Mouse (Mus musculus) hindbrain, embryonic 16.5 days (tissue): Measurements from ENCODE around the gene Ece1. TPM values are rescaled to one million over a fixed set of nuclear protein-coding genes. Genes with fewer than 3 reads are reported as not detected.

Experiments used
- ATAC-seq: fragments of 200-750 bp; cut with Nextera tagmentation; 2 replicates; pipeline ENCODE4 v1.8.0; 2017; ENCODE audit warnings: moderate TSS enrichment, moderate library complexity
- H3K27ac ChIP-seq: fragments of 300-500 bp; sonication (generic); 2 replicates; pipeline ENCODE4 v1.5.1; 2014; ENCODE audit warnings: low read depth, mild to moderate bottlenecking, control low read depth, low read length, moderate library complexity
- H3K27me3 ChIP-seq: fragments of 300-500 bp; sonication (generic); replicated peaks from 2 replicates; pipeline ENCODE4 v1.6.1; 2014; ENCODE audit warnings: low read length; ENCODE audit not compliant: control insufficient read depth, insufficient read depth
- H3K36me3 ChIP-seq: fragments of 300-500 bp; sonication (generic); 2 replicates; pipeline ENCODE4 v1.6.1; 2014; ENCODE audit warnings: mild to moderate bottlenecking, low read length, moderate library complexity, mixed read lengths; ENCODE audit not compliant: control insufficient read depth, insufficient read depth
- H3K4me1 ChIP-seq: fragments of 300-500 bp; sonication (generic); 2 replicates; pipeline ENCODE4 v1.6.1; 2014; ENCODE audit warnings: low read depth, low read length; ENCODE audit not compliant: control insufficient read depth, insufficient read depth
- H3K4me2 ChIP-seq: fragments of 300-500 bp; sonication (generic); 2 replicates; pipeline ENCODE4 v1.6.1; 2014; ENCODE audit warnings: mild to moderate bottlenecking, low read length, control low read depth, moderate library complexity
- H3K4me3 ChIP-seq: fragments of 300-500 bp; sonication (generic); 2 replicates; pipeline ENCODE4 v1.5.1; 2014; ENCODE audit warnings: mild to moderate bottlenecking, low read length, control low read depth, moderate library complexity
- H3K9ac ChIP-seq: fragments of 300-500 bp; sonication (generic); 2 replicates; pipeline ENCODE4 v1.6.1; 2014; ENCODE audit warnings: low read depth, mild to moderate bottlenecking, control low read depth, low read length, moderate library complexity
- H3K9me3 ChIP-seq: fragments of 300-500 bp; sonication (generic); 2 replicates; pipeline ENCODE4 v1.6.1; 2014; ENCODE audit warnings: mild to moderate bottlenecking, low read length, moderate library complexity; ENCODE audit not compliant: control insufficient read depth
- WGBS: fragments of 180-500 bp; shearing (Covaris S2); extraction: QIAGEN DNeasy Blood & Tissue Kit; methylation state at CpG from one replicate; pipeline ENCODE4 v1.1.7; 2014; 5-methylcytosine and 5-hydroxymethylcytosine counted together
- polyA plus RNA-seq: library from polyadenylated mRNA; unstranded; fragments of >200 nt; fragmentation: Nextera tagmentation; extraction: Ambion mirVana; gene quantifications from 2 replicates; pipeline ENCODE4 v1.2.1, GENCODE M21; 2015

Ece1 gene
- polyA plus RNA-seq, 1 experiment from 2014 or later, result 18.5 TPM

DNA sequence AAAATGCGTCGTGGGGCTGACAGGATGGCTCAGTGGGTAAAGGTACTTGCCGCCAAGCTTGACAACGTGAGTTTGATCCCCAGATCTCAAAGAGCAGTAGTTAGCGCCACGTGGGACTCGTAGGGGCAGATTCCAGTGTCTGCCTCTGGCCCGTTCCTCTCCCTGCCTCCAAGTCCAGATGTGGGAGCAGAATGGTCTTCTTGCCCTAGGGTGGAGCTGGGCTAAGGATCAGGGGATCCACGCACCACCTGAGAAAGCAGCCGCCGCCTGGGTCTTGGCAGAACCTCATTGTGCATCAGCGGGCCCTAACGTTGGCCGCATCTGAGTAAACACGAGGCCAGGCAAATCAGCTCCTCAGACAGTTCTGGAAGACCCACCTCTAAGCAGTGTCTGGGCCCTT, 61.0 kb downstream of the Ece1 start:
- H3K4me2 ChIP-seq, result no peak overlapping the region
- 87% methylated on average over 15 of the region's 15 CpGs for WGBS
- ATAC-seq, result no peak
- no peak overlapping the region for H3K27ac ChIP-seq
- H3K27me3 ChIP-seq, result no peaks in the 10 kb centered on the region
- no peak overlapping the region for H3K4me3 ChIP-seq
- peaks cover 20% of the 10 kb centered on the region for H3K4me1 ChIP-seq
- H3K36me3 ChIP-seq, result peaks cover 2% of the 10 kb centered on the region; the same call in 1 of the 2 replicates
- H3K9ac ChIP-seq, result no peak overlapping the region
- no peaks in the 10 kb centered on the region for H3K9me3 ChIP-seq

DNA sequence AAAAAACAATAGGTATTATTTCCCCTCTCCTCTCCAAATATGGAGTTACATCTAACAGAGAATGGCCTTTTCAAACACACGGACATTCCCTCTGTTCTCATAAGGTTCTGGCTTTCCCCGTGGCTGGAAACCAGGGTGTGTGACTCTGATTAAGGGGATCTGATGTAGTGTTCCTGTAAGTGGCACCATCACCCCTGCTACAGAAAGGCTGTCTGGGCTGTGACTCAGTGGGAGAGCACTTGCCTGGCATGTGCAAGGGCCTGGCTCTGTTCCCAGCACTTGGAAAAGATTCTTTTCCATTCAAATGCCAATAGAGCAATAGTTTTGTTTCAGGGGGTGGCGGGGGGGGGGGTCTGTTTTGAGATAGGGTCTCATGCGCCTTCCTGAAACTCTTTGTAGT, 63.1 kb downstream of the Ece1 start:
- no peak overlapping the region for H3K4me3 ChIP-seq
- ATAC-seq, result no peak
- no peak overlapping the region for H3K4me2 ChIP-seq
- no peak overlapping the region for H3K9ac ChIP-seq
- H3K9me3 ChIP-seq, result no peaks in the 10 kb centered on the region
- no peaks in the 10 kb centered on the region for H3K27me3 ChIP-seq
- H3K36me3 ChIP-seq, result peaks cover 2% of the 10 kb centered on the region; the same call in 1 of the 2 replicates
- 42% methylated on average over 4 of the region's 4 CpGs for WGBS
- peaks cover 9% of the 10 kb centered on the region for H3K4me1 ChIP-seq
- no peak overlapping the region for H3K27ac ChIP-seq

DNA sequence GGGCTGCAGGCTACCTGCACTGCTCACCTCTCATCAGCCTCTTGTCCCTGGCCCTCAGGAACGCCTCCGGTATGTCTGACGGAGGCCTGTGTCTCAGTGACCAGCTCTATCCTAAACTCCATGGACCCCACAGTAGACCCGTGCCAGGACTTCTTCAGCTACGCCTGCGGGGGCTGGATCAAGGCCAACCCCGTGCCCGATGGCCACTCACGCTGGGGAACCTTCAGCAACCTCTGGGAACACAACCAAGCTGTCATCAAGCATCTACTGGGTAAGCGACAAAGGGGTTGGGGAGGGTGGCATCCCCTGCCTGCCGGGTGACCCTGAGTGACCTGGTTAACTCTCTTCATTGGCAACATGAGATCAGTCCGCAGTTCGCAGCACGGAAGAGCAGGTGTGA, 64.1 kb downstream of the Ece1 start:
- no peak overlapping the region for H3K4me2 ChIP-seq
- no peaks in the 10 kb centered on the region for H3K9me3 ChIP-seq
- H3K4me3 ChIP-seq, result no peak overlapping the region
- H3K27ac ChIP-seq, result no peak overlapping the region
- ATAC-seq, result no peak
- H3K36me3 ChIP-seq, result peaks cover 2% of the 10 kb centered on the region; the same call in 1 of the 2 replicates
- H3K9ac ChIP-seq, result no peak overlapping the region
- H3K4me1 ChIP-seq, result peaks cover 14% of the 10 kb centered on the region
- 67% methylated on average over 14 of the region's 14 CpGs for WGBS
- no peaks in the 10 kb centered on the region for H3K27me3 ChIP-seq

DNA sequence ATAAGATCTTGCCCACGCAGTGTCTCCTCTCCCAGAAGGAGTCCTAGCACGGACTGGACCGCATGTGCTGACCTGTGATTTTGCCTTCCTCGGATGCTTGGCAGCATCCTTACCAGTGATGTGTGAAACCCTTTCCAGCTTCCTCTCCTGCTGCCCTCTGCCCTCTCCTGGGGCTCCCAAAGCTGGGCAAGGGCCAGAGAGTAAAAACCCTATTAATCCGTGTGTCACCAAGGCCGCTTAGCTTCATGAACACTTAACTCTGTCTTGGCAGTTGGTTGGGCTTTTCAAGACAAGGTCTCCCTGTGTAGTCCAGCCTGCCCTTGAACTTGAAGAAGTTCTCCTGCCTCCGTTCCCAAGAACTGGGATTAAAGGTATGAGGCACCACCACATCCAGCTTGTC, 65.1 kb downstream of the Ece1 start:
- Histone ChIP-seq H3K4me1 (peaks cover 19% of the 10 kb centered on the region), H3K27me3 (no peaks in the 10 kb centered on the region), H3K36me3 (peaks cover 2% of the 10 kb centered on the region; the same call in 1 of the 2 replicates), H3K4me2 (no peak overlapping the region), H3K9ac (no peak overlapping the region), H3K27ac (no peak overlapping the region), H3K4me3 (no peak overlapping the region), H3K9me3 (no peaks in the 10 kb centered on the region)
- ATAC-seq, result no peak
- 77% methylated on average over 7 of the region's 7 CpGs for WGBS

DNA sequence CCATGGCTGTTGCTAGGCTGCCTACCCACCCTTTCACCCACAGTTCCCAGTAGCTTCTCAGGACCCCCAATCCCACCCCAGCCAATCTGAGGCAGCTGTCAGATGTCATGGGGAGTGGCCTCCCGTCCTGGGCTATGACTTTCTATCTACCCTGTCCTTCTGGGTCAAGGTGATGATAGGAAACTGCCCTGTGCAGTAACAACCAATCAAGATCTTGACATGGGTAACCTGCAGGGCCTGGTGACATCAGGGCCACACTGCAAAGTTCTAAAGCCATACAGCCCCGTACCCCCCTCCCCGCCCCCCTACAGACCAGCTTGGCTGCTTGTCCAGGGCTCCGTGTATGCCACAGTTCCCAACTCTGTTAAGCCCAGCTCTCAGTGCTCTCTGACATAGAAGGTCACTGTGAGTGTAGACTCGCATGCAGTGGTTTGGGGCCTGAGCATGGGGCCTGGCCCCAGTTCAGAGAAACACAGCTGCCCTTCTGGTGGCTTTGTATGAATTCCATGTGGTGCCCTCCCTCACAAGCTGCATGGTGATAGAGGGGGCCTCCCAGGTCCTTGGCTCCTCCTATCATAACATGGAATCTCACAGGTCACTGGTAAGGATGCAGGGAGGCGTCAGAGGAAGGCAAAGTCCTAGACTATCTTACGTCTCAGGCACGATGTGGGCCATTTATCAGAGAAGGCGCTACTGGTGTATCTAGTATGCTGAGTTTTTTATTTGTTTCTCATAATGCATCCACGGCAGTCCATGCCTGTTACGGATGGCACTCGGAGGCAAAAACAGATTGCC, 65.9 kb downstream of the Ece1 start:
- no peak overlapping the region for H3K27ac ChIP-seq
- H3K9me3 ChIP-seq, result no peaks in the 10 kb centered on the region
- ATAC-seq, result no peak
- no peak overlapping the region for H3K9ac ChIP-seq
- peaks cover 2% of the 10 kb centered on the region; the same call in 1 of the 2 replicates for H3K36me3 ChIP-seq
- H3K27me3 ChIP-seq, result no peaks in the 10 kb centered on the region
- no peak overlapping the region for H3K4me2 ChIP-seq
- H3K4me1 ChIP-seq, result peaks cover 19% of the 10 kb centered on the region
- 82% methylated on average over 12 of the region's 12 CpGs for WGBS
- H3K4me3 ChIP-seq, result no peak overlapping the region

DNA sequence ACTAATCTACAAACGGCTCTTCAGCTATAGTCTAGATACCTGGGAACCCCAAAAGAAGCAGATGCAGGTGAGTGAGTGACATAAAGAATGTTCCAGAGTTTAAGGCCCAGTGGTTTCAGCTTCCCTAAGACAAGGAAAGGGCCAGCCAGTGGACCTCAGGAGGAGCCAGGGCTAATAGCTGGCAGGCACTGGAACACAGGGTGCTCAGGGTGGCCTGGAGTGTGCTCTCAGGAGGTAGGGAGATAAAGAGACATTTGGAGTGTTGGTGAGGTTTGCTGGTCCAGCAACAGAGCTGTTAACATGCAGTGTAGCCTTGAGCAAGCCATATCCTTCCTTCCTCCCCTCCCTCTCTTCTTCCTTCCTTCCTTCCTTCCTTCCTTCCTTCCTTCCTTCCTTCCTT, 66.8 kb downstream of the Ece1 start:
- ATAC-seq, result no peak
- Histone ChIP-seq H3K9ac (no peak overlapping the region), H3K4me3 (no peak overlapping the region), H3K27ac (no peak overlapping the region), H3K4me2 (no peak overlapping the region), H3K36me3 (peaks cover 2% of the 10 kb centered on the region; the same call in 1 of the 2 replicates), H3K27me3 (no peaks in the 10 kb centered on the region), H3K9me3 (no peaks in the 10 kb centered on the region), H3K4me1 (peaks cover 19% of the 10 kb centered on the region)
- WGBS, result 92% methylated on average over 1 of the region's 1 CpGs

DNA sequence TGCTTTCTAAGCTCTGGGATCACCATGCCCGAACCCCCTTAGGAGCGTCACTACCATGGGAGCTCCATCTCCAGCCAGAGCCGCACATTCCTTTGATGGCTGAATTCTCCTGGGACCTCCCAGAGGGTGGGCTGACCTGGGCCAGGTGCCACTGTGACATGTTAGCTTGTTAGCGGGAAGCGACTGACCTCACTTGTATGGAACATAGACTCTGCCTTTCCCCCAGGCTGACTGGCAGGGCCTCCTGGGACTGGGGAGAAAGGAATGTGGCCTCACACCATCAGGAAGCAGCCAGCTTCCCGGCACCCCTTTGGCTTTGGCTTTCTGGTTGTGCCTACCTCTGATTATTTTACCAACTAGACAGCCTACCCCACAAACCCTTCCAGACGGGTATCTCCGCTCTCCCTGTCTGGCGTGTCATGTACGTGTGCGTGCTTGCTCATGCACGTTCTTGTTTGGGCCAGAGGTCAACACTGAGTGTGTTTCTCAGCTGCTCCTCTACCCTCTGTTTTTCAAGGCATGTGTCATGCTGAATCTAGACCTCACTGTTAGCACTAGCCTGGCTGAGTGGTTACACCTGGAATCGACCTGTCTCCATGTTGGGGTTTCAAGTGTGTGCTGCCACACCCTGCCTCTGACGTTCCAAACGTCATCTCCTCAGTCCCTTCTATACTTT, 67.4 kb downstream of the Ece1 start:
- no peaks in the 10 kb centered on the region for H3K9me3 ChIP-seq
- H3K4me1 ChIP-seq, result peaks cover 19% of the 10 kb centered on the region
- ATAC-seq, result no peak

DNA sequence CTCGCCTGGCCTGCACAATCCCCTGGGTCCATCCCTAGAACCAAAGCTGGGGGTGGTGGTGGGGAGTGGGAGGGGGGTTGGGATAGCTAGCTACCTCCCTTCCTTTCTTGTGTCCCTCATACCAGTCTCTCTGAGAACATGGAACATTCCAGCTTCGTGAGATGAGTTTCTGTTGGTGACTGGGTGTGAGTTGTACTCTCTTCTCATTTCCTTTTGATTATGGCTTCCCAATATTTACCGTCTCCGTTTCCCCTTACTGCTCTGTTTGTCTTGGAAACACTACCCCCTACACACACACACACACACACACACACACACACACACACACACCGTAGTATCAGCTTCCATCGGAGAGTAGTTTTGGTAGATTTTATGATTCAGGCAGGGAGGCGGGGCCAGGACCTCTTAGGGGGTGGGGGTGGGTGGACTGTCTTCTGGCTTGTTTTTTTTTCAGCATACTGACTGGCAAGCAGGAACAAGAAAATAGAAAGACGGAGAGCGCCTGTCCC, 68.5 kb downstream of the Ece1 start:
- Histone ChIP-seq H3K4me1 (peaks cover 19% of the 10 kb centered on the region), H3K27me3 (no peaks in the 10 kb centered on the region), H3K27ac (no peak overlapping the region), H3K9me3 (no peaks in the 10 kb centered on the region), H3K4me3 (no peak overlapping the region), H3K9ac (no peak overlapping the region), H3K36me3 (peaks cover 6% of the 10 kb centered on the region), H3K4me2 (no peak overlapping the region)
- WGBS, result 42% methylated on average over 9 of the region's 9 CpGs
- no peak for ATAC-seq

More for the DNA sequence above, 67.4 kb downstream of the Ece1 start:
- Histone ChIP-seq H3K27me3 (no peaks in the 10 kb centered on the region), H3K36me3 (peaks cover 2% of the 10 kb centered on the region; the same call in 1 of the 2 replicates), H3K27ac (no peak overlapping the region), H3K4me3 (no peak overlapping the region), H3K4me2 (no peak overlapping the region), H3K9ac (no peak overlapping the region)
- WGBS, result 78% methylated on average over 15 of the region's 15 CpGs
